Mouse (Mus musculus) heart, postnatal 0 days (tissue): ENCODE data around the gene Alx3.

ENCODE experiments used
- CTCF ChIP-seq: IDR thresholded peaks from 2 replicates; pipeline ENCODE4 v1.5.1; 2016; ENCODE audit warnings: antibody characterized with exemption, control low read depth, low read depth
- EP300 ChIP-seq: IDR thresholded peaks from 2 replicates; pipeline ENCODE4 v1.6.1; 2016; ENCODE audit warnings: antibody characterized with exemption, low read depth

DNA sequence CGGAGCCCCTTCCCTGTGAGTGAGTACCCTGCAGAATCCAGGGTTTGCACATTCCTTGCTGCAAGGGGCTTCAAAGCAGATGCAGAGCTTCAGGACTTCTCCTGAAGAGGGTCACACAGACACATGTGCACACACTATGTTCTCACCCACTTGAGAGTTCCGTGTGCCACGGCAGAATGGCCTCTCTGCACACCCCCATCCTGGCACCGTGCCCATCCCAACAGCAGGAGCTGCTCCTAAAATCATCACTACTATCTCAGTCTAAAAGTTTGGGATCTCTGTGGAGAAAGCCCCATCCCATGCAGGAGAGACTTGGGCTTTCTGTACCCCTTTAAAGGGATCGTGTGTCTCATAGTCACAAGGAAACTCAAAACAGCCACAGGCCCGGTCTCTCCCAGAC, 8.3 kb upstream of the Alx3 start:
- TF ChIP-seq CTCF (no peak), EP300 (no peak)
